Mouse (Mus musculus) kidney, adult 8-10 months (tissue): ENCODE measurements around the gene Gsk3b.
"Not testable (repeated sequence)": the region's sequence is repeated elsewhere in the genome, so short reads cannot be mapped to it uniquely, and the experiment has no call there.

ENCODE experiments used
- DNase-seq, 2 experiments: peaks; one replicate each; pipeline ENCODE4 v3.0.0; 2022

Gene Gsk3b

GRCm38 (mm10) chr16:38191460-38191859 is 102.7 kb downstream of the Gsk3b start:
- no peak for DNase-seq

GRCm38 (mm10) chr16:38192640-38193039 is 103.8 kb downstream of the Gsk3b start:
- DNase-seq, result no peak

GRCm38 (mm10) chr16:38197299-38197698 is 108.5 kb downstream of the Gsk3b start:
- peak; percentile 35 to 64 for DNase-seq

- DNase-seq, result no peak
Measured at GRCm38 (mm10) chr16:38205272-38205671, 116.5 kb downstream of the Gsk3b start.

- DNase-seq, result not testable (repeated sequence)
Measured at GRCm38 (mm10) chr16:38222491-38222890, 133.7 kb downstream of the Gsk3b start.

- no peak for DNase-seq
Measured at GRCm38 (mm10) chr16:38236936-38237585, 148.3 kb downstream of the Gsk3b start.

GRCm38 (mm10) chr16:38239729-38240128 is 150.9 kb downstream of the Gsk3b start:
- peak; percentile 14 to 40 for DNase-seq

GRCm38 (mm10) chr16:38240167-38240566 is 151.4 kb downstream of the Gsk3b start:
- no peak for DNase-seq

- no peak for DNase-seq
Measured at GRCm38 (mm10) chr16:38244111-38244510, 155.3 kb downstream of the Gsk3b start.

GRCm38 (mm10) chr16:38245379-38245778 is 156.6 kb downstream of the Gsk3b start:
- no peak for DNase-seq

GRCm38 (mm10) chr16:38245849-38246585 is 157.2 kb downstream of the Gsk3b start:
- no peak for DNase-seq

GRCm38 (mm10) chr16:38248331-38248961 is 159.6 kb downstream of the Gsk3b start:
- DNase-seq, result no peak

- no peak for DNase-seq
Measured at GRCm38 (mm10) chr16:38250467-38250866, 161.7 kb downstream of the Gsk3b start.

GRCm38 (mm10) chr16:38254001-38254400 is 165.2 kb downstream of the Gsk3b start:
- DNase-seq, result no peak

GRCm38 (mm10) chr16:38255107-38255506 is 166.3 kb downstream of the Gsk3b start:
- no peak for DNase-seq

- DNase-seq, result peak; percentile 22 to 39
Measured at GRCm38 (mm10) chr16:38255927-38256326, 167.1 kb downstream of the Gsk3b start.

- no peak for DNase-seq
Measured at GRCm38 (mm10) chr16:38271601-38272000, 182.8 kb downstream of the Gsk3b start.

- DNase-seq, result no peak
Measured at GRCm38 (mm10) chr16:38272483-38272882, 183.7 kb downstream of the Gsk3b start.

- no peak for DNase-seq
Measured at GRCm38 (mm10) chr16:38274737-38275136, 185.9 kb downstream of the Gsk3b start.

- no peak for DNase-seq
Measured at GRCm38 (mm10) chr16:38279794-38280193, 191.0 kb downstream of the Gsk3b start.

GRCm38 (mm10) chr16:38280951-38281350 is 192.2 kb downstream of the Gsk3b start:
- no peak for DNase-seq

- no peak for DNase-seq
Measured at GRCm38 (mm10) chr16:38282559-38283160, 193.9 kb downstream of the Gsk3b start.

- no peak for DNase-seq
Measured at GRCm38 (mm10) chr16:38283300-38283699, 194.5 kb downstream of the Gsk3b start.

- no peak for DNase-seq
Measured at GRCm38 (mm10) chr16:38285801-38286200, 197.0 kb downstream of the Gsk3b start.
